Mouse (Mus musculus): ENCODE measurements at regions not wholly inside any gene's neighbourhood (a gene's known extent, or its start where the extent isn't known, plus 50 kb on each side); places are given as distances from the start of the nearest gene placed in this dataset.

DNA sequence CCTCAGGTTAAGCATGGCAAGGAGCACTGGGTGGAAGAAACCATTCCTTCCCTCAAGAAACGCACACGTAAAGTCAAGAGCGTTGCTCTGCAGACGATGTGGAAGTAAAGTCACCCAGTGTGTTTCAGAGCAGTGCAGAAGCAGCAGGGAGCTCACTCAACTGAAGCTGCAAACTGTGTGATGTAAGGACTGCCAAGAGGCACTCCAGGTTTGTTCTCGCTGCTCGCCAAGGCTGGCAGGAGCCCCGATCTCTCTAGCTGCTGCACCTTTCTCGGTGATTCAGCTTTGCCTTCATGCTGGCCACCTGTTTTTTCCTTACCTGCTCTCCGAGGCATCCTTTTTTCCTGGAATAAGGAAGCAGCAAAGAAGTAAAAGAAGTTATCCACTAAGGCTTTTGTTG, 439.5 kb upstream of the Gm765 start:
- TF ChIP-seq CTCF (IDR thresholded peaks at IDR 0.05; ENCODE audit: low read depth): no peak
- no peak for TF ChIP-seq EP300 (optimal IDR thresholded peaks at IDR 0.05)
